Mouse (Mus musculus): ENCODE data around the gene Asb18.
A peak's percentile ranks its signal among the peaks of the same experiment; 100 is the strongest.

Asb18 gene

GRCm38 (mm10) chr1:90014446-90014845, at the start of gene Asb18:
Gene Asb18, minus strand, starts transcription at chr1:90014666.
- no peak for DNase-seq (ENCODE audit: low spot score)

- peak; percentile 88 for DNase-seq (ENCODE audit: low spot score)
These were observed 46.1 kb upstream of the Asb18 start for GRCm38 (mm10) chr1:90060599-90060998.

- no peak for DNase-seq (ENCODE audit: low spot score)
These were observed 45.6 kb upstream of the Asb18 start for GRCm38 (mm10) chr1:90060054-90060453.

- no peak for DNase-seq (ENCODE audit: low spot score)
These were observed 40.5 kb upstream of the Asb18 start for GRCm38 (mm10) chr1:90054991-90055390.

GRCm38 (mm10) chr1:90051347-90051746, 36.9 kb upstream of the Asb18 start:
- peak; percentile 84 for DNase-seq (ENCODE audit: low spot score)

- DNase-seq (ENCODE audit: low spot score), result peak; percentile 50
These were observed 35.7 kb upstream of the Asb18 start for GRCm38 (mm10) chr1:90050046-90050739.

GRCm38 (mm10) chr1:90028305-90028704, 13.8 kb upstream of the Asb18 start:
- DNase-seq (ENCODE audit: low spot score), result no peak

- DNase-seq (ENCODE audit: low spot score), result peak; percentile 56
These were observed 12.5 kb upstream of the Asb18 start for GRCm38 (mm10) chr1:90026945-90027344.

- DNase-seq (ENCODE audit: low spot score), result no peak
These were observed 5.9 kb upstream of the Asb18 start for GRCm38 (mm10) chr1:90020336-90020735.

- DNase-seq (ENCODE audit: low spot score), result no peak
These were observed 3.6 kb upstream of the Asb18 start for GRCm38 (mm10) chr1:90018071-90018470.

GRCm38 (mm10) chr1:90013273-90013672, 1.2 kb downstream of the Asb18 start:
- no peak for DNase-seq (ENCODE audit: low spot score)

GRCm38 (mm10) chr1:90012850-90013249, 1.6 kb downstream of the Asb18 start:
- peak; percentile 27 for DNase-seq (ENCODE audit: low spot score)

- DNase-seq (ENCODE audit: low spot score), result no peak
These were observed 2.3 kb downstream of the Asb18 start for GRCm38 (mm10) chr1:90012168-90012567.

GRCm38 (mm10) chr1:90010077-90010476, 4.4 kb downstream of the Asb18 start:
- DNase-seq (ENCODE audit: low spot score), result no peak

- DNase-seq (ENCODE audit: low spot score), result no peak
These were observed 5.3 kb downstream of the Asb18 start for GRCm38 (mm10) chr1:90009188-90009587.

- DNase-seq (ENCODE audit: low spot score), result no peak
These were observed 7.8 kb downstream of the Asb18 start for GRCm38 (mm10) chr1:90006666-90007065.

GRCm38 (mm10) chr1:90000981-90001380, 13.5 kb downstream of the Asb18 start:
- DNase-seq (ENCODE audit: low spot score), result no peak

GRCm38 (mm10) chr1:89999858-90000257, 14.6 kb downstream of the Asb18 start:
- no peak for DNase-seq (ENCODE audit: low spot score)

- no peak for DNase-seq (ENCODE audit: low spot score)
These were observed 15.8 kb downstream of the Asb18 start for GRCm38 (mm10) chr1:89998696-89999095.

- DNase-seq (ENCODE audit: low spot score), result no peak
These were observed 16.4 kb downstream of the Asb18 start for GRCm38 (mm10) chr1:89998076-89998475.

GRCm38 (mm10) chr1:89992256-89992655, 22.2 kb downstream of the Asb18 start:
- DNase-seq (ENCODE audit: low spot score), result peak; percentile 58

- no peak for DNase-seq (ENCODE audit: low spot score)
These were observed 37.2 kb downstream of the Asb18 start for GRCm38 (mm10) chr1:89977261-89977660.

GRCm38 (mm10) chr1:89976411-89976810, 38.1 kb downstream of the Asb18 start:
- no peak for DNase-seq (ENCODE audit: low spot score)

- no peak for DNase-seq (ENCODE audit: low spot score)
These were observed 39.9 kb downstream of the Asb18 start for GRCm38 (mm10) chr1:89974541-89974940.
